Mouse (Mus musculus) forebrain, embryonic 10.5 days (tissue): ENCODE measurements around the gene Kcnj2. TPM values are rescaled to one million over a fixed set of nuclear protein-coding genes. Genes with fewer than 3 reads are reported as not detected.

ENCODE experiments used
- DNase-seq: peaks from one replicate; pipeline ENCODE4 v3.0.0-alpha.2; 2017; ENCODE audit warnings: low spot score; ENCODE audit errors: extremely low spot score
- H3K27ac ChIP-seq: fragments of 300-500 bp; sonication (generic); 2 replicates; pipeline ENCODE4 v1.5.1; 2016; ENCODE audit warnings: mild to moderate bottlenecking
- H3K27me3 ChIP-seq: fragments of 300-500 bp; sonication (generic); 2 replicates; pipeline ENCODE4 v1.6.1; 2016; ENCODE audit warnings: mild to moderate bottlenecking; ENCODE audit not compliant: poor library complexity, severe bottlenecking
- H3K36me3 ChIP-seq: fragments of 300-500 bp; sonication (generic); replicated peaks from 2 replicates; pipeline ENCODE4 v1.6.1; 2016; ENCODE audit warnings: mild to moderate bottlenecking, moderate library complexity
- H3K4me1 ChIP-seq: fragments of 300-500 bp; sonication (generic); 2 replicates; pipeline ENCODE4 v1.6.1; 2016
- H3K4me3 ChIP-seq: fragments of 300-500 bp; sonication (generic); 2 replicates; pipeline ENCODE4 v1.5.1; 2016; ENCODE audit warnings: mild to moderate bottlenecking, moderate library complexity
- H3K9me3 ChIP-seq: fragments of 300-500 bp; sonication (generic); 2 replicates; pipeline ENCODE4 v1.6.1; 2016; ENCODE audit warnings: mild to moderate bottlenecking, moderate library complexity
- WGBS: fragments of 180-500 bp; shearing (Covaris S2); methylation state at CpG from one replicate; pipeline ENCODE4 v1.1.7; 2016; 5-methylcytosine and 5-hydroxymethylcytosine counted together
- polyA plus RNA-seq: library from polyadenylated mRNA; unstranded; fragments of >200 nt; fragmentation: Nextera tagmentation; extraction: Ambion mirVana; gene quantifications from 2 replicates; pipeline ENCODE4 v1.2.1, GENCODE M21; 2016

Kcnj2 gene
- polyA plus RNA-seq, 1 experiment from 2014 or later: 1.3 TPM

DNA sequence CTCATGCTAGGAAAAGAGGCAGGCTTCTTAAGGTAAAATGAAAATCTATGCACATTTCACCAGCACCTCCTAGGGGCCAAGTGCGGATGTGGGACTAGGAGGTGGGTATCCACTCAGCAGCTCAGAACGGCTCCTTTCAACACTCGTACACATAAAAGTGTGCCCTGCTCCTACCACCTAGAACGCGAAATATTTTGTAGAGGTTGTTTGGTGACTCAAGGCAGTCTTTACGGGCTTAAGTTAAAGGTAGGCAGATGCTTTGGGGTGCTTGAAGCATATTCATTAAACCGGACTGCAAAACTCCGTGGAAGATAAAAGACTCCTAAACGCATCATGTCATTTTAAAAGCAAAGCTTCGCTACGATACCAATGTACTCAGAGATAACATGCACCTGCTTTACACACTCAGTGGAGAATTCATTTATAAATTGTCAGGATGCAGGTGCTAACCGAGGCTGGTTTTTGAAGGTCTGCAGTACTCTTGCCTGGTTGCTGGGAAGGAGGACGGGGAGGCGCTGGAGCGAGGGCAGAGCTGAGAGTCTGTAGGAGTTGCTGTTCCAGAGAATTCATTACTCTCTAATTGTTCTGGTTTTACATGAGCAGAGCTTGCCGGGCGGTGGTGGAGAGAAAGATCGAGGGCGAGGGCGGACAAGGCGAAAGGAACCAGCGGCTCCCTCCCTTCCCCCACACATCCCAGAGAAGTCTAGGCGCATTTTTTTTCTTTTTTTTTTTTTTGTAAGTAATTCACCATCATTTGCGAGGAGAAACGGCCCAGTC lies 1.0 kb upstream of the Kcnj2 start:
- peak overlapping the region; percentile 86 for H3K27ac ChIP-seq
- H3K4me3 ChIP-seq: peak overlapping the region; percentile 72
- H3K36me3 ChIP-seq: no peaks in the 10 kb centered on the region
- under 1% methylated on average over 25 of the region's 25 CpGs for WGBS
- no peaks in the 10 kb centered on the region for H3K9me3 ChIP-seq
- H3K27me3 ChIP-seq: peaks cover 25% of the 10 kb centered on the region
- peak; percentile 60 for DNase-seq
- peaks cover 40% of the 10 kb centered on the region for H3K4me1 ChIP-seq

DNA sequence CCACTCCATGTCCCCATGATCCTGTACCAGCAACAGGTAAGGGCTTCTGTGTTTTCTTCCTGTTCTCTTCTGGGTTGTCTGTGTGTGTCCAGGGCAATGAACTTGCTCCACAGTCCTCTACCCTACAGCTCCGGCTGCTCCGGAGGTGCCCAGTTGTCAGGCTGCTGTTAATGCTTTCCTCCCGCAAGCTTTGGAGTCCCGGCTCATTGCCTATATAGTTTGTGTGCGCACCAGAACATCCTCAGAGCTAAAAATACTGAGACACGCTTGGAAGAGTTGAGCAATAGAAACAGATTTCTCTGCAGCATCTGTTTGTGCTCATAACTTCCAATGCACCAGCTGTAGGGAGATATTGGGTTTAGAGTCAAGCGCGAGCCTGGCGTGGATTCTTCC lies 331 bp downstream of the Kcnj2 start:
- H3K27ac ChIP-seq: peak overlapping the region; percentile 86

DNA sequence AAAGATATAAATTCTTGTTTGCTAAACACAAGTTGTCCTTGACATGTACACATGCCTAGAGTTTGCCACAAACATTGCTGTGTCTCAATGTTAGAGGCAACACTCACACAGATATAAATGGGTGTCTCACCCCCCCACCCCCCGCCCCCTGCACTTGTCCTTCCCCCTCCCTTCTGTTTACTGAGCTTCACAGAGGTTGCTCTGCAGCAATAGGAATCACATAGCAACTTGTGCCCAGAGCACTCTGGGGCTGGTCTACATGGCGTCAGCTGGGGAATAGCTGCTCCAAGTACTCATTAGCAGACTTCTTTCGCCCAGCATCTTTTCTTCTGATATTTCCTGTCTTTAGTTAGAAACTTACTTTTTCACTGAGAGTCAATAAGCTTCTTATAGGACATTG lies 1.8 kb downstream of the Kcnj2 start:
- H3K36me3 ChIP-seq: peaks cover 12% of the 10 kb centered on the region
- peaks cover 25% of the 10 kb centered on the region for H3K27me3 ChIP-seq
- H3K27ac ChIP-seq: no peak overlapping the region
- H3K4me1 ChIP-seq: peaks cover 33% of the 10 kb centered on the region
- H3K9me3 ChIP-seq: no peaks in the 10 kb centered on the region
- 80% methylated on average over 3 of the region's 3 CpGs for WGBS
- DNase-seq: no peak
- peak overlapping the region; percentile 24; the same call in 1 of the 2 replicates for H3K4me3 ChIP-seq

More for the DNA sequence above, 331 bp downstream of the Kcnj2 start:
- peak overlapping the region; percentile 72 for H3K4me3 ChIP-seq
- WGBS: 1% methylated on average over 9 of the region's 9 CpGs
- no peak for DNase-seq
- H3K9me3 ChIP-seq: no peaks in the 10 kb centered on the region
- H3K4me1 ChIP-seq: peaks cover 33% of the 10 kb centered on the region
- no peaks in the 10 kb centered on the region for H3K36me3 ChIP-seq
- H3K27me3 ChIP-seq: peaks cover 25% of the 10 kb centered on the region

DNA sequence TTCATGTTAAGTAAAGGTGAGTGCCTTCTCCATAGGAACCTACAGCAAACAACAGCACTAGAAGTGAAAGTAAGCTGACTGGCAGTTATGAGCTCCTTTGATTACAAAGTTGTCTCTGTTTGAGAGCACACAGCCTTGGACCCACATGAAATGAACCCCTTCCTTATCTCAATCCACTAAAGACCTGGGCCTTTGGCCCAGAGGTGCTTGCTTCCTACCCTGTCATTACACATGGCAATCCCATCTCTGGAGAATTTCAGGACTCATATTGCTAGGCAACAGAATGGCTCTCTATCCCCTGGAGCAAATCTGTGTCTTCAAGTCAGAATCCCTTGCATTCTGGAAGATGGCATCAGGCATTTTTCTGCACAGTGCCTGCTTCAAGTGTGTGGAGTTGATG lies 4.5 kb downstream of the Kcnj2 start:
- Histone ChIP-seq H3K27me3 (peaks cover 21% of the 10 kb centered on the region), H3K4me1 (peaks cover 34% of the 10 kb centered on the region), H3K27ac (no peak overlapping the region), H3K36me3 (peaks cover 15% of the 10 kb centered on the region), H3K4me3 (no peak overlapping the region), H3K9me3 (no peaks in the 10 kb centered on the region)
- DNase-seq: no peak

DNA sequence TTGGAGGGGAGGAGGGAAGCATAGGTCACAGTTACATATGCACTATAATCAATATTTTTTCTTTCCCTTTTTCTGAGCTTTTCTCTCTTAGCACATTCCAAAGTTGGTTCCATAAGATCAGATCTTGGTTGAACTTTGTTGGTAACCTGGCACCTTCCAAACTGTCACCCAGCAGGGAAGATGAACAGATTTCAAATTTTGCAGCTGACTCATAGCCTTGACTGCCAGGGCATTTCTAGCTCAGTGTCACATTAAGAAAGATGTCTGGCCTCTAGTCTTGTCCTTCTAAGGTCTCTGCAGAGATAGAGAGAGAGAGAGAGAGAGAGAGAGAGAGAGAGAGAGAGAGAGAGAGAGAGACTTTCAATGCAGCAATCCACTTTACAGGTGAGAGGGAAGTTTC lies 8.2 kb downstream of the Kcnj2 start:
- Histone ChIP-seq H3K9me3 (no peaks in the 10 kb centered on the region), H3K36me3 (peaks cover 15% of the 10 kb centered on the region), H3K27ac (no peak overlapping the region), H3K27me3 (no peaks in the 10 kb centered on the region), H3K4me1 (peaks cover 12% of the 10 kb centered on the region), H3K4me3 (no peak overlapping the region)
- DNase-seq: no peak

DNA sequence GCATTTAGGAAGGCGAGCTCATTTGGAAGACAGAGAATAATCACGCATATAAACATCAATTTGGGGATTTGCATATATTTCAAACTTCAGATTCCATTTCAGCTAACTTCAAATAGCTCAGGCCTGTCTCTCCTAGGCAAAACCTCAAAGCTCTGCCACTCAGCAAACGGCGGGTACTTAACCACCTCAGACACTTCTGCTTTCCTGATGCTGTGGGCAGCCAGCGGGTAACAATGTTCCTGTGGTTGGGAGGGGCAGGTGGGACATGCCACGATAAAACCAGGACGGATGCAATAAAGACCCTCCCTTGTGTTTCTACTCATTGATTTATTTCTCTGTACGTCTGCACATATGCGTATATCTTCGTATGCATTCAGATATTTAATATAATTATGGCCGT lies 12.1 kb downstream of the Kcnj2 start:
- Histone ChIP-seq H3K27me3 (no peaks in the 10 kb centered on the region), H3K4me3 (no peak overlapping the region), H3K36me3 (no peaks in the 10 kb centered on the region), H3K4me1 (peaks cover 15% of the 10 kb centered on the region), H3K9me3 (no peaks in the 10 kb centered on the region), H3K27ac (no peak overlapping the region)
- WGBS: 92% methylated on average over 11 of the region's 11 CpGs
- no peak for DNase-seq

DNA sequence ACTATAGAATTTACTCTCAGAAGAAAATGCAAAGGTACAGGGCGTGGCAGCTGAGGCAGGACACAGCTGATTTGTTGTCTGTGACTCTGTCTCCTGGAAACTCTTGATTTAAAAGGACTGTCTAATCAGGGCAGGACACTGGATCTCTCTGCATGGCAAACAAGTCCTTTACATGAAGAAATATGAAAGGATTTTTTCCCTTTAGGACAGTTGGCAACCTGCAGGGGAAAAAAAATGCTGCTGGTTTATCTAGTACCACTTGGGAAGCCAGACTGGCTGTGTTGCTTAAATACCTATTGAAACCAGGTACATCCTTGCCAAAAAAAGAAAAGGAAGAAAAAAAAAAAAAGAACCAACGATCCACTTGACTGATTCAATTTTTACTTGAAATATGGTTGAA lies 17.0 kb downstream of the Kcnj2 start:
- DNase-seq: no peak
- no peak overlapping the region for H3K4me3 ChIP-seq
- 92% methylated on average over 2 of the region's 2 CpGs for WGBS
- H3K36me3 ChIP-seq: no peaks in the 10 kb centered on the region
- no peaks in the 10 kb centered on the region for H3K27me3 ChIP-seq
- H3K4me1 ChIP-seq: 0 out of 2 replicates have a peak, but pooled peaks cover 3% of the 10 kb centered on the region
- no peaks in the 10 kb centered on the region for H3K9me3 ChIP-seq
- H3K27ac ChIP-seq: no peak overlapping the region

DNA sequence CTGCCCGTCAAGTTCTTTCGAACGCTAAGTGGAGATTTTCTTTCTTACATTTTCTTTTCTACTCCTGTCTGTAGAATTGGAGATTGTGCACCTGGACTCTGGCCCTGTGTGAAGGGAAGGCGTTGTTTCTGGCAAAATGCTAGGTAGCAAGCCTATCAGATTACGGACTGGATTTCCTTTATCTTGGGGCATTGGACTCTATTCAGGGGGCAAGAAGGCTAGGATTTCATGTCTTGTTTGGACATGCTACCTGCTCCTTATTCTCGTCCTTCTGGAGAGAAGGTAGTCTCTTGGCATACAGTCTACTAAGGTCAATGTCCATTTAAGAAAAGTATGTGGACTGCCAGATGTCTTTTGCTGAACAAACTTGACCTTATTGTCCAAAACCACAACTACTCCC lies 21.0 kb downstream of the Kcnj2 start:
- no peaks in the 10 kb centered on the region for H3K27me3 ChIP-seq
- H3K27ac ChIP-seq: no peak overlapping the region
- no peak for DNase-seq
- H3K4me1 ChIP-seq: 0 out of 2 replicates have a peak, but pooled peaks cover under 1% of the 10 kb centered on the region
- H3K36me3 ChIP-seq: no peaks in the 10 kb centered on the region
- H3K9me3 ChIP-seq: no peaks in the 10 kb centered on the region
- WGBS: 84% methylated on average over 6 of the region's 6 CpGs
- no peak overlapping the region for H3K4me3 ChIP-seq

DNA sequence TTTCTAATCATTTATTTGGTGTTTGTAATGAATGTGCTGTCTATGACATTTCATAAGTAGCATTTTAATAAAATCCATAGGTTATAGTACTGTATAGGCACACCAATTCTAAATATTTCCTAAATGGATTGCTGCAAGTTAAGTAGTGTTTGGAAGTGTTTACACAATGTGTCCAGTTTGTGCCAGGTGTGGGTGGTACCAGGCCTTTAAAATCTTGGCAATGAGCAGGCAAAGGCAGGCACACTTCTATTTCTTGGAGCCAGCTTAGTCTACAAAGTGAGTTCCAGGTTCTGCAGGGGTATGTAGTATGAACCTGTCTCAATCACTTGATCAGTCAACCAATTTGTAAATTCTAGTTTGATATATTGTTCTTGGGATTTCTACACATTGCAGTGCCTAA lies 22.3 kb downstream of the Kcnj2 start:
- Histone ChIP-seq H3K4me3 (no peak overlapping the region), H3K36me3 (no peaks in the 10 kb centered on the region), H3K27ac (no peak overlapping the region), H3K27me3 (no peaks in the 10 kb centered on the region), H3K9me3 (no peaks in the 10 kb centered on the region), H3K4me1 (no peaks in the 10 kb centered on the region)
- no peak for DNase-seq

DNA sequence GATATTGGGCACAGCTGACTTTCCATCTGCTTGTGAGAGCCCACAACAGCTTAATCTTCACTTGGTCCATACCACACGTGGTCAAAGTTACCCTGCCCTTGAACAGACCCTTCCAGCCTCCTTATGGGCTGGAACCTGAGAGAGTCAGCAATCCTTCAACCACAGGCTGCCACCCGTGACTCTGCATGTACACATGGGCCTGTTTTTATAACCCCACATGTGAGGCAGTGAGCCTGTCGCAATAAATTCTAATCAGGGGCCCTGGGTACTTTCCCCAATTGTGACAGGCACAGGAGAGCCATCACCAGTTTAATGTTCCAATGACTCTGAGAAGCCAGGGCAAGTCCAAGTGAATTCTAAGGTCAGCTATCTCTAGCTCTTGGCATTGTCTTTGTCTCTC lies 22.8 kb downstream of the Kcnj2 start:
- Histone ChIP-seq H3K4me1 (no peaks in the 10 kb centered on the region), H3K36me3 (no peaks in the 10 kb centered on the region), H3K27ac (no peak overlapping the region), H3K9me3 (no peaks in the 10 kb centered on the region), H3K4me3 (no peak overlapping the region), H3K27me3 (no peaks in the 10 kb centered on the region)
- DNase-seq: no peak
- WGBS: 74% methylated on average over 3 of the region's 3 CpGs

DNA sequence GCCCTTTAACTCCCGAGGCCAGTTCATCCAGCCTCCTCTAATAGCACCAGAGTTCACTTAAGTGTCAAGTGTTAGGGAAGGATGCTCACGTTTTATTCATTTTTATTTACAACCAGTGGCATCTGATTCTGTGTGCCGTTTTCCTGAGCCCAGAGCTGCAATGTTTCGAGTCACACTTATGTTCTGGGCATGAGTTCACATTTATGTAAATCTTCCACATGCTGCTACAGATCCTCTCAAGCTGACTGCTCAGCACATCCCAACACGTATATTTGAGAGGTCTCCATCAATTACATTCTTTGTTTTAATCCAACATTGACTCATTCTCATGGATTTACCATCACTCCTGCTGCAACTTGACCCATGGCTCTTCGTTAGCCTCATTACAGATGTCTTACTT lies 25.2 kb downstream of the Kcnj2 start:
- DNase-seq: no peak
- Histone ChIP-seq H3K36me3 (no peaks in the 10 kb centered on the region), H3K4me1 (no peaks in the 10 kb centered on the region), H3K4me3 (no peak overlapping the region), H3K27ac (no peak overlapping the region), H3K9me3 (no peaks in the 10 kb centered on the region), H3K27me3 (no peaks in the 10 kb centered on the region)
- WGBS: 83% methylated on average over 6 of the region's 6 CpGs

DNA sequence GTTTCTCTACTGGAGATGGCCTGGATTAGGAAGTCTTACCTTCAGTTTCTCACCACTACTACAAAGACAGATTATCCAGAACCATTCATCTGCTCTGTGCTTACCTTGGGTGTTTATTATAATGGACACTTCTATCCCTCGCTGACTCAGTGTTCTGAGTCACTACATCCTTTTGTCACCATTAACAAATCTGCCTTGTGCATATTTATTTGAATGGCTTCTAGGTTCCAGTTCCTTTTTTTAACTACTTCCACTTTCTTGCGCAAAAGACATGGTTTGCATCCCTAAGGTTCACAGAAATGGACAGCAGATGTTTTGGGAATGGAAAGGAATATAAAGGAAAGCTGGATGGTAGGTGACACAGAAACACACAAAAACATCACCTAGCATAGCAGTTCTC lies 27.0 kb downstream of the Kcnj2 start:
- H3K36me3 ChIP-seq: no peaks in the 10 kb centered on the region
- DNase-seq: no peak
- H3K9me3 ChIP-seq: no peaks in the 10 kb centered on the region
- H3K27ac ChIP-seq: no peak overlapping the region
- no peaks in the 10 kb centered on the region for H3K27me3 ChIP-seq
- H3K4me1 ChIP-seq: no peaks in the 10 kb centered on the region
- no peak overlapping the region for H3K4me3 ChIP-seq
- WGBS: 89% methylated on average over 2 of the region's 2 CpGs

DNA sequence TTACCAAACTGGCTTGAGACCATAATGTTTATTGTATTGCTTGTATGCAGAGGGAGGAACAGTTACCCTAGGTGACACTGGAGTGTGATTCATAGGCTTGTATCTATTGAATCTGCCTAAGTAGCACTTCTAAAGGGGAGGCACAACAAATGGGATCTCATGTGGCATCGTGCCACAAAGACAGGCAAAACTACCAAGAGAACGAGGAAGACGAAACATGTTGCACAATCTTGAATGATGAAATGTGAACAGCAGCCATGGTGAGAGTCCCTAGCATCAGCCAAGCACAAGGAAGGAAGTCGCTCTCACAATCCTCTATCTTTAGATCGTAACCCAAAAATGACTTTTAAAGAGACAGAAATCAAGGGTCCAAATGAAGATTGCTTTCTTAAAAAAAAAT lies 30.6 kb downstream of the Kcnj2 start:
- no peak overlapping the region for H3K27ac ChIP-seq
- no peaks in the 10 kb centered on the region for H3K4me1 ChIP-seq
- no peak for DNase-seq
- H3K36me3 ChIP-seq: no peaks in the 10 kb centered on the region
- no peak overlapping the region for H3K4me3 ChIP-seq
- WGBS: 93% methylated on average over 5 of the region's 5 CpGs
- no peaks in the 10 kb centered on the region for H3K27me3 ChIP-seq
- H3K9me3 ChIP-seq: no peaks in the 10 kb centered on the region

DNA sequence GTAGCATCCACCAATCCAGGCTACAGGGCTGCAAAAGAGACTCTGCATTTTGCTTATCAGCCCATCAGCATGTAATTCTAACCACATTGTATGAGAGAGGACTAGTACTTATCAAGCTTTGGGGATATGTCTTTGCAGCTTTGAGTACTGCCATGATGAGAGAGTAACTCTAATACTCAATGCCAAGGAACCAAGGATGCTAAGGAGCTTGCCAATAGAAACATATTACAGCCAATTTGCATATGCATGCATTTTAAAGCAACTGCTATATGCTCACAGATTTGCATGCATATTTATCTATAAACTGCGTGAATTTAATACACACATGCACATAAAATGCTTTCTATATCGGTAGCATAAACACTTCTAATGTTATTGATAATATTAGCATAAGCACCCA lies 34.2 kb downstream of the Kcnj2 start:
- DNase-seq: no peak
- no peaks in the 10 kb centered on the region for H3K36me3 ChIP-seq
- H3K27me3 ChIP-seq: no peaks in the 10 kb centered on the region
- H3K27ac ChIP-seq: no peak overlapping the region
- H3K4me1 ChIP-seq: no peaks in the 10 kb centered on the region
- H3K4me3 ChIP-seq: no peak overlapping the region
- WGBS: 90% methylated on average over 2 of the region's 2 CpGs
- no peaks in the 10 kb centered on the region for H3K9me3 ChIP-seq
